Mouse (Mus musculus) kidney, adult 2 months (tissue): ENCODE data around the gene Ampd3. TPM values are rescaled to one million over a fixed set of nuclear protein-coding genes. Genes with fewer than 3 reads are reported as not detected.
A peak's percentile ranks its signal among the peaks of the same experiment; 100 is the strongest.

ENCODE experiments used
- DNase-seq: peaks from one replicate; pipeline ENCODE4 v3.0.0; 2021
- H3K27ac ChIP-seq: fragments of 200-500 bp; 2 replicates; pipeline ENCODE4 v1.5.1; 2012; ENCODE audit warnings: low read depth, low read length, control low read depth, inconsistent platforms; ENCODE audit not compliant: insufficient read depth
- H3K27me3 ChIP-seq: fragments of 200-500 bp; replicated peaks from 2 replicates; pipeline ENCODE4 v1.6.1; 2012; ENCODE audit warnings: mild to moderate bottlenecking, moderate library complexity, low read length, inconsistent platforms; ENCODE audit not compliant: control insufficient read depth, insufficient read depth
- H3K36me3 ChIP-seq: fragments of 200-500 bp; 2 replicates; pipeline ENCODE4 v1.6.1; 2012; ENCODE audit warnings: mild to moderate bottlenecking, moderate library complexity, low read length, inconsistent platforms; ENCODE audit not compliant: control insufficient read depth, insufficient read depth
- H3K4me1 ChIP-seq: fragments of 200-500 bp; 2 replicates; pipeline ENCODE4 v1.6.1; 2011; ENCODE audit warnings: low read length; ENCODE audit not compliant: control insufficient read depth, insufficient read depth
- H3K4me3 ChIP-seq: fragments of 200-500 bp; 2 replicates; pipeline ENCODE4 v1.5.1; 2011; ENCODE audit warnings: mild to moderate bottlenecking, low read depth, low read length, control low read depth; ENCODE audit not compliant: insufficient read depth
- CTCF ChIP-seq: fragments of 200-500 bp; conservative IDR thresholded peaks from 2 replicates; pipeline ENCODE4 v1.5.1; 2011; ENCODE audit warnings: low read depth, mild to moderate bottlenecking, control low read depth, low read length, moderate library complexity, mixed read lengths; ENCODE audit not compliant: insufficient read depth, insufficient read length
- POLR2A ChIP-seq: fragments of 200-500 bp; IDR thresholded peaks from one replicate; pipeline ENCODE4 v1.6.1; 2011; ENCODE audit warnings: low read depth, low read length, control low read depth
- WGBS: fragments of 180-500 bp; shearing (Covaris S2); methylation state at CpG from one replicate; pipeline ENCODE4 v1.1.7; 2018; 5-methylcytosine and 5-hydroxymethylcytosine counted together
- polyA plus RNA-seq: library from polyadenylated mRNA; depleted of rRNA; stranded (reverse); fragments of >200 nt; gene quantifications from 2 replicates; pipeline ENCODE4 v1.2.3, GENCODE M21; 2012

Gene Ampd3
- polyA plus RNA-seq, 1 experiment: 23.4 TPM

- WGBS: 88% methylated on average over 18 of the region's 18 CpGs
- Histone ChIP-seq H3K36me3 (no peaks in the 10 kb centered on the region), H3K27ac (no peak overlapping the region), H3K4me1 (no peaks in the 10 kb centered on the region), H3K4me3 (no peak overlapping the region), H3K27me3 (no peaks in the 10 kb centered on the region)
- TF ChIP-seq POLR2A: no peak
- no peak for TF ChIP-seq CTCF
- no peak for DNase-seq
Measured at GRCm38 (mm10) chr7:110809585-110810557, 41.9 kb downstream of the Ampd3 start.

GRCm38 (mm10) chr7:110810995-110811394, 43.0 kb downstream of the Ampd3 start:
- Histone ChIP-seq H3K4me3 (no peak overlapping the region), H3K36me3 (no peaks in the 10 kb centered on the region), H3K4me1 (no peaks in the 10 kb centered on the region), H3K27ac (no peak overlapping the region), H3K27me3 (no peaks in the 10 kb centered on the region)
- DNase-seq: no peak
- TF ChIP-seq POLR2A (no peak), CTCF (no peak)
- 92% methylated on average over 8 of the region's 8 CpGs for WGBS

GRCm38 (mm10) chr7:110811529-110811928, 43.5 kb downstream of the Ampd3 start:
- no peak for DNase-seq
- no peak for TF ChIP-seq CTCF
- TF ChIP-seq POLR2A: no peak

GRCm38 (mm10) chr7:110813983-110814382, 46.0 kb downstream of the Ampd3 start:
- H3K4me1 ChIP-seq: no peaks in the 10 kb centered on the region
- WGBS: 98% methylated on average over 1 of the region's 1 CpGs
- no peaks in the 10 kb centered on the region for H3K36me3 ChIP-seq
- no peak overlapping the region for H3K27ac ChIP-seq
- no peak for TF ChIP-seq POLR2A
- no peak for TF ChIP-seq CTCF
- DNase-seq: no peak
- no peaks in the 10 kb centered on the region for H3K27me3 ChIP-seq
- H3K4me3 ChIP-seq: no peak overlapping the region

More at GRCm38 (mm10) chr7:110811529-110811928, 43.5 kb downstream of the Ampd3 start:
- 80% methylated on average over 5 of the region's 5 CpGs for WGBS
- Histone ChIP-seq H3K27ac (no peak overlapping the region), H3K4me1 (no peaks in the 10 kb centered on the region), H3K36me3 (no peaks in the 10 kb centered on the region), H3K4me3 (no peak overlapping the region), H3K27me3 (no peaks in the 10 kb centered on the region)

- H3K27me3 ChIP-seq: no peaks in the 10 kb centered on the region
- no peaks in the 10 kb centered on the region for H3K4me1 ChIP-seq
- 67% methylated on average over 5 of the region's 5 CpGs for WGBS
- no peak overlapping the region for H3K4me3 ChIP-seq
- DNase-seq: peak; percentile 62
- H3K27ac ChIP-seq: no peak overlapping the region
- no peaks in the 10 kb centered on the region for H3K36me3 ChIP-seq
- TF ChIP-seq POLR2A: no peak
- peak; percentile 69 for TF ChIP-seq CTCF
Measured at GRCm38 (mm10) chr7:110816037-110816436, 48.0 kb downstream of the Ampd3 start.

- Histone ChIP-seq H3K4me3 (no peak overlapping the region), H3K4me1 (no peaks in the 10 kb centered on the region), H3K27me3 (no peaks in the 10 kb centered on the region), H3K27ac (no peak overlapping the region), H3K36me3 (no peaks in the 10 kb centered on the region)
- peak; percentile 52 for DNase-seq
- TF ChIP-seq CTCF (no peak), POLR2A (no peak)
- WGBS: 46% methylated on average over 6 of the region's 6 CpGs
Measured at GRCm38 (mm10) chr7:110818206-110818605, 50.2 kb downstream of the Ampd3 start.

GRCm38 (mm10) chr7:110818787-110819350, 50.9 kb downstream of the Ampd3 start:
- TF ChIP-seq POLR2A: no peak
- TF ChIP-seq CTCF: no peak

More at GRCm38 (mm10) chr7:110818787-110819350, 50.9 kb downstream of the Ampd3 start:
- H3K27ac ChIP-seq: no peak overlapping the region
- 79% methylated on average over 11 of the region's 11 CpGs for WGBS
- no peaks in the 10 kb centered on the region for H3K36me3 ChIP-seq
- no peak overlapping the region for H3K4me3 ChIP-seq
- no peaks in the 10 kb centered on the region for H3K4me1 ChIP-seq
- no peaks in the 10 kb centered on the region for H3K27me3 ChIP-seq
- no peak for DNase-seq
